ENCODE assay signal across 19 mouse cellular contexts in genomic region chr14:19836289-19836688, GRCm38 (mm10).
"Had no signal": no experiment of that assay in that cellular context is flagged by ENCODE, and none has a peak within 500 bp of the region (broad histone marks: within the 10 kb centered on the region; RNA-seq: fewer than 3 reads in every experiment).

No protein-coding gene starts in this region.

- H3K27ac ChIP-seq: intestine, embryonic 15.5 days; limb, embryonic 12.5 days; limb, embryonic 15.5 days; liver, embryonic 14.5 days; macrophage; midbrain, embryonic 12.5 days; neural tube, embryonic 13.5 days had no signal

- DNase-seq: kidney, postnatal 4 days; left cerebral cortex, postnatal 4 days; liver, postnatal 0 days; lung, embryonic 14.5 days; right cerebral cortex, postnatal 25 days; spleen, adult 18-20 months; thymus, adult 18-20 months; thymus, postnatal 36 days had no signal

- H3K36me3 ChIP-seq: intestine, embryonic 15.5 days; limb, embryonic 12.5 days; limb, embryonic 15.5 days; midbrain, embryonic 12.5 days; neural tube, embryonic 13.5 days had no signal

- H3K9ac ChIP-seq: intestine, embryonic 15.5 days; limb, embryonic 12.5 days; limb, embryonic 15.5 days; liver, embryonic 14.5 days; liver, postnatal 0 days; lung, embryonic 14.5 days; midbrain, embryonic 12.5 days; neural tube, embryonic 13.5 days had no signal

- ATAC-seq: intestine, embryonic 15.5 days; liver, postnatal 0 days; lung, postnatal 0 days; midbrain, embryonic 16.5 days had no signal

- H3K27me3 ChIP-seq: intestine, embryonic 15.5 days; limb, embryonic 12.5 days; limb, embryonic 15.5 days; midbrain, embryonic 12.5 days; neural tube, embryonic 13.5 days had no signal

- H3K9me3 ChIP-seq: intestine, embryonic 15.5 days; limb, embryonic 12.5 days; limb, embryonic 15.5 days; neural tube, embryonic 13.5 days had no signal

- H3K4me3 ChIP-seq: intestine, embryonic 15.5 days; limb, embryonic 12.5 days; limb, embryonic 15.5 days; midbrain, embryonic 12.5 days; myocyte; neural tube, embryonic 13.5 days had no signal

- H3K4me2 ChIP-seq: intestine, embryonic 15.5 days; limb, embryonic 12.5 days; limb, embryonic 15.5 days; liver, embryonic 11.5 days; lung, embryonic 14.5 days; midbrain, embryonic 12.5 days; neural tube, embryonic 13.5 days had no signal
